Mouse (Mus musculus) adrenal gland, postnatal 25 days (tissue): Measurements from ENCODE around the gene Fgf9. TPM values are rescaled to one million over a fixed set of nuclear protein-coding genes. Genes with fewer than 3 reads are reported as not detected.
A peak's percentile ranks its signal among the peaks of the same experiment; 100 is the strongest.

ENCODE experiments used
- DNase-seq: peaks from one replicate; pipeline ENCODE4 v3.0.0; 2021; ENCODE audit warnings: mixed read lengths
- long read RNA-seq: library from polyadenylated mRNA; stranded (forward); transcript quantifications from one replicate; pipeline ENCODE4 v2.0.0, GENCODE M21; 2021
- total RNA-seq: library from RNA; stranded (reverse); gene quantifications from 2 replicates; pipeline ENCODE4 v1.2.3, GENCODE M21; 2021

Gene Fgf9
- total RNA-seq: 21.3 and 27.9 TPM in 2 replicates
- long read RNA-seq, transcript Fgf9-201 (3 exons, 1,593 nt): major isoform, 20 of 25 reads
- long read RNA-seq, partial matches to known transcripts: 0 of 25 reads
- long read RNA-seq, other reads (novel, unspliced or antisense): 3 of 25 reads

DNA sequence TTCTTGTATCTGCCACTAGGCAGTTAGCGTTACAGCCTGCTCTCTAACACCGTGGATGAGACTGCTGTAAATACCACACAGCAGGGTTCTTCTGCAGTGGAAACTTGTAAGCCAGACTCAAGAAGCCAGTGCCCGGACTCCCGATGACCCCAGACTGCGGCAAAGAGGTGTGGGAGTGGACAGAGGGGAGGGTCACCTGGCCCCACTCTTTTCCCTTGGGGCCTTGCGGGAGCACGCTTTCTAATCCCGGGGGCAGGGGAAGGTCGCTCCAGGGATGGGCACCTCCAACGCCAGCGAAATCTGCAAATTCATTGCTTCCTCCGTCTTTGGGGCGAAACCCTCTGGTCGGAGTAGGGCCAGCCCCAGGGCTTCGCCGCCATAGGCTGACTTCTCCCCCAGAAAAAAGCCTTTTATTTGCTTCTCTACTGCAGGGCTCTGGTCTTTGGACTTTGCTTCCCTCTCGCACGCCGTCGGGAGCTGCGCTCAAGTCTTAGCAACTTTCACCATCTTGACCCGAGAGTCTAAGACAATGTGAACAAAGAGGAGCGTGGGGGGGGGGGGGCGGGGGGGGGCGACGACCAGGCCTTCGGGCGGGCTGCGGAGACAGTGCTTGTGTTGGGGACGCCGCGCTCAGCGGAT is at the start of gene Fgf9:
TSS of gene Fgf9 (plus strand) at position 67 of the 639 bp plus-strand sequence.
- peak; percentile 44 for DNase-seq

DNA sequence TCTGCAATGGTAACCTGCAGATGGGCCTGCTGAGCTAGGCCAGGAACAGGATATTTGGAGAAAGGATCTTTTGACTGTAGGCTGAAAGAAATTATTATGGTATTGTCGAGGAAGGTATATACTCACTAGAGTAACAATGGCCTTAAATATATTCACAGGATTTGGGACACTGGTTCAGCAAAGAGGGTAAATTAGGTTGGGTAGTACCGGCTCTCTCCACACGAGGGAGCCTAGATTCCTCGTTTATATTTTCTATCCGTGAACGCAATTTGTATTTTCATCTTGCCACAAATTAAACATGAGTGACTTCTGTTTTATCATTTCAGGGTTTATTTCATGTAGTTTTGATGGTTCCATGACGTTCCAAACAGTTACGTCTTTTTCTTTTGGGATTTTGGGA is 35.8 kb upstream of the Fgf9 start:
- DNase-seq: peak; percentile 64

DNA sequence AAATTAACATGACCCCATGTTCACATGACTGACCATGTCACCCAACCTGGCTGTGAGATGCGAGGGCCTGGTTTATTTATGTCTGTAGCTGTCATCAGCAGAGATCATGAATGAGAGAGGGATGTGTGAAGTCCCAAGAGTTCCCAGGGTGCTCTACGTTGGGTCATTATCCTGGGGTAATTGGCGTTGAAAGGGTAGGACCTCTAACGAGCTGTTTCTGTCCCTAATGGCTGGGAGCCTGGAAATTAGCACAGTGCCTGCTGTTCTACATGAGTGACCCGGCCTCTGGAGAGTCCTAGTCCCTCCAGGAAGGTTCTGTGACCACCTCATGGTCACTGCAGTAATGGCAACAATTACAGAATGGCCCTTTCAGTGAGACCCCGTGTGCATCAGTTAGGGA is 34.2 kb upstream of the Fgf9 start:
- no peak for DNase-seq

DNA sequence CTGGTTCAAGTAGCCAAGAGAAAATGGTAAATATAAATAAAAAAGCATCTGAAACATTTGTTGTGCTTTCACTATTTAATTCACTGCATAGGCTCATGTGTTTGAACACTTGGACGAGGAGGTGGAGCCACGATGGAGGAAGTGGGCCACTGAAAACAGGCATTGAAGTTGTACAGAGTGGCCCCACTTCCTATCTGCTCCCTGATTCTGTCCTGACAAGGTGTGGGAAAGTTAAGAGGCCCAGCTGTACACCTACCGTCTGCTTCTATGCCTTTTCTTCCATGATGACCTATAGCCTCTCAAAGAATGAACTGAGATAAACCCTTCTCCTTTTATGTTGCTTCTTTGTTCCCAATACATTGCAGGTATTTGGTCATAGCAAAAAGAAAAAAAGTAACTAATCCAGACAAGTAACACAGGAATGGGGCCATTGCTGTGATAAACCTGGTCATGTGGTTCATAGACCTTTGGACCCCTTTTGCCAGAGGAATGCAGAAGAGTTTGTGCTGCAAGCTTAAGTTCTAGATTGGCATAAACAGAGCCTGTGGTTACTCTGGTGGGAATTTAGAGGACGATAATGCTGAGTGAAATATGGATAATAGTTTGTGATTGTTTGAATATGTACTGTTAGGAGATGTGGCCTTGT is 23.6 kb upstream of the Fgf9 start:
- DNase-seq: no peak

DNA sequence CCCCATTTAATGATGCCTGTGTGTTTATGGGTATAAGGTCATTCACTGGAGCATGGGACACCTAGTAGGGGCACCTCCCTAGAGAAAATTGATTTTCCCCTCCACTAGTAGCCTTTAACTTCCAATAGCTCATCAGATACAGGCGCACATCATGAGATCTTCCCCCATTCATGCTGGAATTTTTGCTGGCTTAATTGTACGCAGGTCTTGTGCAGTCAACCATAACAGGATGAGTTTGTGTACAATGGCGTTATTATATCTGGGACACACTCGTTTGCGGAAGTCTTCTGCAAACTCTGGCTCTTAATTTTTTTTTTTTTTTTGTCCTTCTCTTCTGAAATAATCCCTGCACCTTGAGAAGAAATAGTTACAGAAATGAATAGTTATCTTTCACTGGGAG is 19.7 kb upstream of the Fgf9 start:
- DNase-seq: no peak

DNA sequence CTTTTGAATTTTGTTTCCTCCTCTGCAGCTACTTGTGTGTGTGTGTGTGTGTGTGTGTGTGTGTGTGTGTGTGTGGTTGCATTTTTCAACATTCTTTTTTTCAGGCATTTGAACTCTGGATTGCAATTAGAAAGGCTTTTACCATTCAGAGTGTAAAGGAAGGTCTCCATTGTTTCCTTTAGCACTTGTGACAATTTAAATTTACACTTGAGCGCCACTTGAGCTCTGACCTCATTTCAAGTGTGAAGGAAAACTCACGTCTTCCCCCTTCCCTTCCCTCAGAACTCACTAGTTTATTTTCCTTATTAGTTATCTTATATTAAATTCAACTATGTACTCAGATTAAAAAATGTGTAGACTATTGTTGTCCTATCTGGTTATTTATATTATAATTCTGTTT is 2.8 kb upstream of the Fgf9 start:
- no peak for DNase-seq

DNA sequence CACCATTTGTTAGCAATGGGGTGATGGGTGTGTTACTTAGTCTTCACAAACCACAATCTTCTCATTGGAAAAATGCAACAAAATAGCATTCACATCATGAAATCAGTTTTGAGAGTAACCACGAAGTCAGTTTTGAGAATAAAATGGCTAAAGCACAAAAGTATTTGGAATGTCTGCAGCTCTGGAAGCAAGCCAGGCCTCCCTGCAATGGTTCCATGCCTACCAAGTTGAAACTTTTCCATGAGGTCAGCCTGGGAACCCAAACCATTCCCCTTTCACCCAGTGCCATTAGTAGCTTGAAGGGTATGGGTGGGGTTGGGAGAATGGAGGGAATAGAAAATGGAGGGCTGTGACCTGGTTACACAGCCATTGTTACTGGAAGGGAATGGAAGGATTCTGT is 1.7 kb upstream of the Fgf9 start:
- peak; percentile 30 for DNase-seq

DNA sequence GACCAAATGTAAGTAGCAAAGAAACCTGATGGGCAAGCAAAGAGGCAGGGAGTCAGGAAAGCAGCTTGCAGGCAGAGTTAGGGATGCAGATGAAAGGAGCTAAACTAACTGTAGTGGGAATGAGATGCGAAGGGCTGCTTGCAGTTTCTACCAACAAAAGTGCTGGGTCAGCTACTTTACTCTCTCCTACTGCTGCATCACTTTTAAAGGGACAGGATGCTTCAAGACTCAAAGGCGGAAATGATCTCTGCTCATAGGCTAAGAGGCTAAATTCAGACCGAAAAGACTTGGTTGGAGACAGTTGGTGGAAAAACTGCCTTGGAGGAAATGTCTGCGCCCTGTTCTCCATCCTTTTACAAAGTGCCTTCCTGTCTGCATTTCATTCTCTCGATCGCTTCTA is 420 bp upstream of the Fgf9 start:
- no peak for DNase-seq

DNA sequence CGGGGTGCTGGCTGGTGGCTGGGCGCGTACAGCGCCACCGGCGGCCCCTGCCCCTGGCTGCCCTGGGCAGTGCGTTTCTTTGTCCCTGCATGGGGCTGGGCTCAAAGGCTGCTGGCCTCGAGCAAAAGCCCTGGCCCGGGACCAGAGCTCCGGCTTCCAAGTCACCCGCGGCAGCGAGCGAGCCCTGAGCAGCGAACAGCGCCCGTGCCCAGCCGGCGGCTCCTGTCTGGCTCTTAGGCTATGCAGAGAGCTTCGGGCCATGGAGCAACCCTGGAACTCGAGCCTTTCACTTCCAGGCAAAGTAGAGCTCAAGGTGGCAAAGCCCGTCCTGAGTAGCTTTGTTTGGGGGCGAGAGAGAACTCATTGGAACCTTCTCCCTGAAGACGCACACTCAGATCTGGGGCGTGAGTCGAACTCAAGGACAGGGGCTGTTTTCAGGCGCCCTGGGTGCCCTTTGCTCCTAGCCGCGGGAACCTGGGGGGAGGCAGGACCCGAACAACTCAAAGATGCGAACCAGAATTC is 834 bp downstream of the Fgf9 start:
- DNase-seq: peak; percentile 78

DNA sequence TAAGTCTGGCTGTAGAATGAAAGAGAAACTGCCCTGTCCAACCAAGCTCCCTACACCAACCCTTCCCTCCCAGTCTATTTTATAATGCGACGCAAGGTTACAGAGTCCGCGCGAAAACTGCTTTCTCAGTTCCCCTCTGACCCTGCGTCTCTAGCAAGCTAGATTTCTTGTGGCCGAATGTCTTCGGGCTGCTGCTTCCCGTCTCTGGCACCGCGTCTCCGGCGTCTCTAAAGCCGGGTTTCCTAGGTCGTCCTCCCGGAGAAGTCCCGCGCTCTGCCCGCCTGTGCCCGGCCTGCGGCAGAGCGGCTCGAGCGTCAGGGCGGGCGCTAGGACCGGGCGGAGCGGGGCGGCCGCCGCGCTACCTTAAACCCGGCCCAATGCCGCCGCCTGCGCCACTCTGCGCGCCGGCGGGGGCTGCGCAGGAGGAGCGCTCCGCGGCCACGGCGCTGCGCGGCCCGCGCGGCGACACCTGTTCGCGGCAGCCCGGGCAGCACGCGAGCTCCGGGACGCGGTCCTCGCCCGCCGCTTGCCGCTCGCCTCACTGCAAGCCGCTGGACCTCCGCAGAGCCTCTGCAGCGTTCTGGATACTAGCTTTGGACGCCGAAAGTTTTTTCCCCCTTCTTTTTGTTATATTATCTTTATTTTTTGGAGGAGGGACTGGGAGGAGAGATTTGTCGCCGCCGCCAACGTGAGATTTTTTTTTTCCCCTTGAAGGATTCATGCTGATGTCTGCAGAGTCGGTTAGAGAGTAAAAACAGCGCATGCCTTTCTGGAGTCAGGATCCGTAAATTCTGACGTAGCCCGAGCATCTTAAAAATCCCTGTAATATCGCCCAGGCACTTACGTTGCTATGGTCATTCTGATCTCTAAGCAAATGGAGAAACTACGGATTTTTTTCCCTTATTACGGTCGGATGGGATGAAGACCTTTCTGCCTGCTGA is 1.8 kb downstream of the Fgf9 start:
- DNase-seq: peak; percentile 82

DNA sequence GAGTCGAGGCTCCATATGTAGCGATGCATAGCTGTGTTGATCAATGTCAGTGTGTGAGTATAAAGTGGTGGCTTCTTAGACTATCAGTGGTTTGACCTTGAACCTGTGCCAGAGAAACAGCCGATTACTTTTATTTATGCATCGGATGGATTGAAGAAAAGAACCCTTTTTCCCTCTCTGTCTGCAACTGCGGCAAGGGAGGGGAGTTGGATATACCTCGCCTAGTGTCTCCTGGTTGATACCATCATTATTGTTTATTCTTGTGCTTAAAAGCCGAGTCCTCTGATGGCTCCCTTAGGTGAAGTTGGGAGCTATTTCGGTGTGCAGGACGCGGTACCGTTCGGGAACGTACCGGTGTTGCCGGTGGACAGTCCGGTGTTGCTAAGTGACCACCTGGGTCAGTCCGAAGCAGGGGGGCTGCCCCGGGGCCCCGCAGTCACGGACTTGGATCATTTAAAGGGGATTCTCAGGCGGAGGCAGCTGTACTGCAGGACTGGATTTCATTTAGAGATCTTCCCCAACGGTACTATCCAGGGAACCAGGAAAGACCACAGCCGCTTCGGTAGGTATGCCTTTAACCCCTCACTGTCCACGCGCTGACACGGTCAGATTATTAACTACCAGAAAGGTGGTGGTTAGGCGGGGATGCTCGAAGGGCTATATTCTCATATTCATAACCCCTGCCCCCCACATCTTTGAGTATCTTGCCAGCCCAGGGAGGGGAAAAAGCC is 2.6 kb downstream of the Fgf9 start:
- peak; percentile 13 for DNase-seq

DNA sequence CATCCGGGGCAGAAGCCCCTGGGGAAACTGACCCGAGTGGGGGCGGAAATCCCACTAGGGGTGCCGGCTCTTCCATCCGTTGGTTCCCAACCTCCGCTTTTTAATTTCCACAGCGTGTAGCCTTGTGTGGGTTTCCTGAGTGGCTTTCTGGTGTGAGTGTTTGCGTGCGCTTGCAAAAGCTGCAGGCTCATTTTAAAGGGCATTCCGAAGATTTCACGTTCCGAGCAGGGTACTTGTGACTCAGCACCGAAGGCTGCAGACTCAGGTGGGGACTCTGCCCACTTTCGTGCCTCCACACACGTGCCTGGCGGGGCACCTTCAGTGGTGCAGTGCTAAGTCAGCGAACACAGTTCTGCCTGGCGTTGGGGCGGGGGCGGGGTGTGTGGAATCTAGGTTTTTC is 3.6 kb downstream of the Fgf9 start:
- peak; percentile 45 for DNase-seq

DNA sequence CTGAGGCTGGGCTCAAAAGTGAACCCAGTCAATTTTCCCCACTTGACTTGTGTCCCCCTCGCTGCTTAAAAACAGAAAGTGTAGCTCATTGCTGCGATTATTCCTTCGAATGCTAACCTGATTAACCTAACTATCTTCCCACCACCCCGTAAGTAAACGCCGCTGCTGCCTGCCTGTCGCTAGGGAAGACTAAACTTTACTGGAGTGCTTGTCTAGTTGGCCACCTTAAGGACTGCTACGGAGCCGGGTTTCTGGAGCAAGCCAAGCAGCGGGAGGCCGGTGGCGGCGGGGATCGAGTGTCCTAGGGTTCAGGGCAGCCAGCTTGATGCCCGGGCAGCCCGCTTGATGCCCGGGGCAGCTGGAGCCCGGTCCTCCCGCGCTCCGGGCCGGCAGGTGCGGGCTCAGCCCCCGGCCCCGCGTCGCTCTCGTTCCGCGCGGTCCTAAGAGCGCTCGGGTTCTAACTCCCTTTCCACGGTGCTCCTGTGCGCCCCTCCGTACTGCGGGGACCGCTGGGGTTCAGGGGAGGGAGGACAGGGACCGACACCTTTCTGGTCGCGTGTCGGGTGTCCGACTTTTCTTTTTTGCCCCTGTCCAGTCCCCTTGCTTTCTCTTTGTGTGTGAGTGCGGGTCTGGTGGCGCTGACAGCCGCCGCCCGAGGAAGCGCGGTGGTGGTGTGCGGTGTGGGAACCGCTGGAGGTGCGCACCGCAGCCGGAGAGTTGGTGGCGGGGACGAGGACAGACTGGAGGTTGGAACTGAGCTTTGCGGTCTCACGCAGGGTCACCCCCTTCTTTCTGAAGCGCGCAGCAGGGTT is 4.5 kb downstream of the Fgf9 start:
- DNase-seq: peak; percentile 46

DNA sequence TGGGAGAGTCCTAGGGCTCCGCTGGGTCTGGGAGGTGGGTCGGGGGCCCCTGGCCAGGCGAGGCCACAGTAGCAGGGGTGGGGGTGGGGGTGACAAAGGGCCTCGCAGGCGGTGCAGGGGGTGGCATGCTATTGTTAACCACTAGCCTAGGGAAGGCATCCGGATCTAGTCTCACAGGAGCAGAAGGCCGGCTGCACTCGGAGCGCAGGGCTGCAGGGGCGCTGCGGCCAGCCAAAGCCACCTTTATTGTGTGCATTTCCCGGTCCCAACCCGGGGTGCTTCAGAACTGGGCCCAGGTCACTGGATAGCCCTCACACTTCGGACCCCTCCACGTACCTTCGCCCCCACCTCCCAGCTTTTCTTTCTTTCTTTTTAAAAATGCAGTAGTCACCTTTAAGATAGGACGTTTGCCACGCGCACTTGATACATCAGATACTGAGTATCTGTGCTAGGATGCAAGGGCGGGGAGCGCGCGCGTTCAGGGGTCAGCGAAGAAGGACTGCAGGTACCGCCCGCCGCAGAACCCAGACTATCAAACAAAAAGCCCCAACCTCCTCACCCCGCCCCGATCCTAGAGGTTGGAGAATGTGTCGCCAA is 5.2 kb downstream of the Fgf9 start:
- DNase-seq: peak; percentile 57

DNA sequence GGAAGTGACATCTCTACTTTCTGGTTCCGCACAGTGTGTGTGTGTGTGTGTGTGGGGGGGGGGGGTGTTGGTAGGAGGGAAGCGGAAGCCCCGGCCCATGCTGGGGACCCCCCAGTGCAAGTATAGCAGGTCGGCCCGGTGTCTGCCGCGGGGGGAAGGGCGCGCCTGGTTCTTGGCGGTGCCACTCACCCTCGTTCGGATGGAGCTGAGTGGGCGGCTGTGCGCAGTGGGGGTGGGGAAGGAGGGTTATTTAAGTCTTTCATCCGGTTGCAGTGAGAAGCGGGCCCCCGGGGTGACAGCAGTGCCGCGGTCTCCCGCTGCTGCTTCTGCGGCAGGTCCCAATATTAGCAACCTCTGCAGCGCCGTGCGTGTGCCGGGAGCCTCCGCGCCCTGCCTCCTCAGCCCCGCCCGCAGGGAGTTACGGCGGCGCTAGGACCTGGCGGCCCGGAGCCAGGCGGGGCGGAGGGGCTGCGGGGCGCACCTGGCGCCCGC is 5.7 kb downstream of the Fgf9 start:
- DNase-seq: peak; percentile 73

DNA sequence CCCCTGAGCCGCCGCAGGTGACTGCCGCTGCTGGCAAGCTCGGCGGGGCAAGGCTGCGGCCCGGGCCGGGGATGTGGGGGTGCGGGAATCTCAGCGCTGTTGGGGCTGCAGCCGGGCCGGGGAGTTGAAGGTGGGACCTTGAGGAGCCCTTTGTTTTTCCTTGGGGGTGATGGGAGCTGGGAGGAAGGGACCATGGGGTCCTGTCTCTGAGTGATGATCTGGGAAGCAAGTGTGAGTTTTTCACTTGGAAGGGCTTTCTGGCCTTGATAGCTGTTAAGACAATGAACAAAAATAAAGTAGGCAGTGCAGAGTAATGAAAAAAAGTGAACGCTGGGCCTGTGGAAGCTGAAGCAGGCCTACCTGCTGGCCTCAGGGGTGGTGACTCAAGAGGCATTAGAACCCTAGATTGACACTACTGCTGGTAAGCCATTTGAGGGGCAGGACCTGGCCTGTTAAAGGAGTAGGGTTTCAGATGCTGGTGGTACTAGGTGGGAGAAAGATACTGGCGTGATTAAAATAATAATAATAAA is 6.4 kb downstream of the Fgf9 start:
- DNase-seq: peak; percentile 39

DNA sequence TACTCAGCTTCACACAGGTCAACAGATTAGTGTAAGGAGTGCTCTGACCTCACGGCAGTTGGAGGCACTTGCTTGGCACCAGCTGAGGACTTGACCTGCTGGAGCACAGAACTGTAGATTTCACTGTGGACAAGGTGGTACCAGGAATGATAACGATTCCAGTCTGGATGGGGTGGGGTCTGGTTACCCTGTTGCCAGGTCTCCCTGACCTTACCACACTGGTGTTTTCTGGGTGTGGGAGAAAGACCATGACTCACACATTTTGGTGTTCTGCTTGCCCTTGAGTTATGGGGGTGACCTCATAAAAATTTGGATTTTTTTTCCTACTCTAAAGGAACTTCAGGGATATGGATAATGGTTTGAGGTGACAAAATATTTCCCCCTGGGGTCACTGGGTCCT is 9.1 kb downstream of the Fgf9 start:
- DNase-seq: no peak

DNA sequence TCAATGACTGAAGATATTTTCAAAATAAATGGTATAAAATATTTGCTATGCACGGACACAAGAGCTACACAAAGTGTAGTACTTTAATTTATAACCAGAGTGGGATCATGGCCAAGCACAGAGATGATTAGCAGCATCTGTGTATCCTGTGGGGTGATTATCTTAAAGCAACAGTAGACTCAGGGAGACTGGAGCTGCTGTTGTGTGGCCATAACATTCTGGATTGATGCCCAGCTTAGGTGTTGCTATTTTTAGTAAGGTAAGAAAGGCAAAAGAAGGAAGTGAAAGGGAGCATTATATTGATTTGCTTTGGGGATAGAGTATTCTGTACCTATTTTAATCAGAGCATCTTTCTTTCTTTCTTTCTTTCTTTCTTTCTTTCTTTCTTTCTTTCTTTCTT is 11.6 kb downstream of the Fgf9 start:
- no peak for DNase-seq

DNA sequence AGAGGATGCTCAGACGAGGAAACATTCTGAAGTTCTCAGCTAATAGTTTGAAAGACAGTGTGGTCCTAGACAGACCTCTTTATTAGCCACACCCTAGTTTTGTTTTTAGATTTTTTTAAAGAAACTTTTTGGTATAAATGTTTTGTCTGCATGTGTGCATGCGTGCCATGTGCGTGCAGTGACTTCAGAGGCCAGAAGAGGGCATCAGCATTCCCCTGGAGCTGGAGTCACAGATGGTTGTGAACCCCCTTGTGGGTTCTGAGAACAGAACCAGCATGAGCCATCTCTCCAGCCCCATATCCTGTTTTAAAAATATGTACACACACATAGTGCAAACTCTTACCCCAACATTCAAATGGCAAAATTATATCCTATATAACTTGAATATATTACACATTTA is 13.9 kb downstream of the Fgf9 start:
- DNase-seq: no peak

DNA sequence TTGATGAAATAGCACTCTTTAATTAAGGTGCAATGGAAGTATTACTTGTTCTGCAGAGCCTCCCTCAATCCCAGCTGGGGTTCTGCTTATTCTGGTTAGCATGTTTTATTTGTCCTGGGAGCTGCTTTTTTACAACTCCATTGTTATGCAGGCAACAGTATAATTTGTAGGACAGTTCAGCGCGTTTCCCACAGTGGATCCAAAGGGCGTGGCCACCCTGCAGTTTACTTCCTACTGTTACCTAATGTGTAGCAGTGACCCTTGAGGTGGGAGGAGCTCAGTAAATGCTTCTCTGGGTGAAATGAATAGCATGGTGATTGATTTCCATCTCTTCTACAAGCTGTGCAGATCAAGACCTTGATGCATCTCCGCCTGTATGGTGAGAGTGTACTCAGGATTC is 17.0 kb downstream of the Fgf9 start:
- no peak for DNase-seq
